Comparison of ENCODE assay signal across 31 mouse cellular contexts in genomic region chr4:132449778-132450177, GRCm38 (mm10). TPM values are rescaled to one million over a fixed set of nuclear protein-coding genes. Genes with fewer than 3 reads are reported as not detected.
DNase-seq lines count a peak whose midpoint lies in the region; ATAC-seq and TF ChIP-seq lines count a peak whose summit lies in the region.
"Had no signal": no experiment of that assay in that cellular context is flagged by ENCODE, and none has a peak within 500 bp of the region (broad histone marks: within the 10 kb centered on the region; RNA-seq: fewer than 3 reads in every experiment).

No protein-coding gene starts in this region.

- ATAC-seq in liver, embryonic 12.5 days: peak; percentile 59; the same call in 1 of the 2 replicates
- ATAC-seq in liver, embryonic 11.5 days (replicated peaks; ENCODE audit: low FRiP score): no peak
- peak; percentile 54 for ATAC-seq in liver, embryonic 13.5 days (ENCODE audit: low read depth)
- no peak for ATAC-seq in midbrain, postnatal 0 days (ENCODE audit: low FRiP score)
- ATAC-seq: forebrain, embryonic 14.5 days; intestine, embryonic 16.5 days; Patski had no signal

- no peaks in the 10 kb centered on the region for H3K9me3 ChIP-seq in liver, embryonic 12.5 days (replicated peaks)
- no peaks in the 10 kb centered on the region for H3K9me3 ChIP-seq in liver, embryonic 11.5 days (ENCODE audit: control insufficient read depth, low read length)
- no peaks in the 10 kb centered on the region for H3K9me3 ChIP-seq in liver, embryonic 13.5 days (replicated peaks)
- no peaks in the 10 kb centered on the region for H3K9me3 ChIP-seq in midbrain, postnatal 0 days (ENCODE audit: low read length)
- H3K9me3 ChIP-seq: embryonic facial prominence, embryonic 10.5 days; embryonic facial prominence, embryonic 15.5 days; hindbrain, embryonic 13.5 days; lung, embryonic 15.5 days; megakaryocyte, embryonic 14.5 days; midbrain, embryonic 12.5 days had no signal

- DNase-seq in liver, embryonic 11.5 days (ENCODE audit: low spot score): no peak
- peak; percentile 14 for DNase-seq in NIH3T3 (ENCODE audit: low read depth)
- DNase-seq in liver, embryonic 13.5 days: no peak
- no peak for DNase-seq in midbrain, postnatal 0 days (ENCODE audit: low spot score)
- no peak for DNase-seq in neural tube, embryonic 10.5 days (ENCODE audit: extremely low spot score, low spot score)
- DNase-seq in cerebellum, adult 2 months: no peak
- DNase-seq: adrenal gland, adult 2 months; adrenal gland, postnatal 36 days; B cell, adult 2 months; cerebellum, adult 8-10 months; cerebellum, postnatal 25 days; gastrocnemius, postnatal 14 days; heart, adult 18-20 months; heart, postnatal 4 days; kidney, postnatal 14 days; layer of hippocampus, adult 9-11 months; lung, postnatal 4 days; retina, postnatal 1 day; right cerebral cortex, postnatal 14 days; thymus, postnatal 14 days had no signal

- 62% methylated on average over 3 of the region's 3 CpGs for WGBS in liver, embryonic 12.5 days (ENCODE audit: insufficient replicate concordance)
- WGBS in liver, embryonic 11.5 days: 62% methylated on average over 3 of the region's 3 CpGs
- 57% methylated on average over 3 of the region's 3 CpGs for WGBS in liver, embryonic 13.5 days (ENCODE audit: insufficient replicate concordance)
- WGBS in midbrain, postnatal 0 days: 87% methylated on average over 3 of the region's 3 CpGs
- 89% methylated on average over 3 of the region's 3 CpGs for WGBS in cerebellum, adult 2 months

- H3K9ac ChIP-seq in liver, embryonic 12.5 days: no peak overlapping the region
- no peak overlapping the region for H3K9ac ChIP-seq in liver, embryonic 11.5 days (ENCODE audit: low read depth, low read length)
- no peak overlapping the region for H3K9ac ChIP-seq in liver, embryonic 13.5 days
- H3K9ac ChIP-seq in midbrain, postnatal 0 days (replicated peaks; ENCODE audit: low read length, poor library complexity, severe bottlenecking): no peak overlapping the region
- H3K9ac ChIP-seq: embryonic facial prominence, embryonic 15.5 days; hindbrain, embryonic 13.5 days; lung, embryonic 15.5 days; midbrain, embryonic 12.5 days had no signal

- no peak overlapping the region for H3K4me3 ChIP-seq in liver, embryonic 12.5 days
- H3K4me3 ChIP-seq in liver, embryonic 11.5 days (ENCODE audit: low read depth, low read length): no peak overlapping the region
- H3K4me3 ChIP-seq in liver, embryonic 13.5 days (replicated peaks): no peak overlapping the region
- no peak overlapping the region for H3K4me3 ChIP-seq in midbrain, postnatal 0 days (ENCODE audit: low read depth, low read length)
- no peak overlapping the region for H3K4me3 ChIP-seq in cerebellum, adult 2 months (replicated peaks; ENCODE audit: insufficient read depth, low read depth, low read length)
- H3K4me3 ChIP-seq: embryonic facial prominence, embryonic 10.5 days; embryonic facial prominence, embryonic 15.5 days; hindbrain, embryonic 13.5 days; lung, embryonic 15.5 days; megakaryocyte, embryonic 14.5 days; midbrain, embryonic 12.5 days had no signal

- no peaks in the 10 kb centered on the region for H3K36me3 ChIP-seq in liver, embryonic 12.5 days
- H3K36me3 ChIP-seq in liver, embryonic 11.5 days (ENCODE audit: control insufficient read depth, insufficient read depth, low read length): no peaks in the 10 kb centered on the region
- H3K36me3 ChIP-seq in liver, embryonic 13.5 days: no peaks in the 10 kb centered on the region
- no peaks in the 10 kb centered on the region for H3K36me3 ChIP-seq in midbrain, postnatal 0 days (ENCODE audit: insufficient read depth, low read length)
- H3K36me3 ChIP-seq: embryonic facial prominence, embryonic 10.5 days; embryonic facial prominence, embryonic 15.5 days; hindbrain, embryonic 13.5 days; lung, embryonic 15.5 days; midbrain, embryonic 12.5 days had no signal

- TF ChIP-seq CTCF in midbrain, postnatal 0 days (IDR thresholded peaks at IDR 0.05): no peak
- no peak for TF ChIP-seq CTCF in cerebellum, adult 2 months (IDR thresholded peaks at IDR 0.05; ENCODE audit: borderline replicate concordance, insufficient read depth, low read depth, low read length)

- no peak for TF ChIP-seq POLR2A in cerebellum, adult 2 months (IDR thresholded peaks at IDR 0.05; ENCODE audit: borderline replicate concordance, insufficient read depth, low read length)

- H3K4me1 ChIP-seq in liver, embryonic 12.5 days: peaks cover 7% of the 10 kb centered on the region
- no peaks in the 10 kb centered on the region for H3K4me1 ChIP-seq in liver, embryonic 11.5 days (replicated peaks; ENCODE audit: control insufficient read depth, insufficient read depth, low read length)
- peaks cover 10% of the 10 kb centered on the region for H3K4me1 ChIP-seq in liver, embryonic 13.5 days (replicated peaks)
- H3K4me1 ChIP-seq in midbrain, postnatal 0 days (ENCODE audit: insufficient read depth, low read length): no peaks in the 10 kb centered on the region
- H3K4me1 ChIP-seq in cerebellum, adult 2 months (ENCODE audit: control insufficient read depth, insufficient read depth, low read length): no peaks in the 10 kb centered on the region
- H3K4me1 ChIP-seq: embryonic facial prominence, embryonic 10.5 days; embryonic facial prominence, embryonic 15.5 days; hindbrain, embryonic 13.5 days; lung, embryonic 15.5 days; midbrain, embryonic 12.5 days had no signal

- H3K4me2 ChIP-seq in liver, embryonic 12.5 days: no peak overlapping the region
- no peak overlapping the region for H3K4me2 ChIP-seq in liver, embryonic 11.5 days
- no peak overlapping the region for H3K4me2 ChIP-seq in liver, embryonic 13.5 days
- H3K4me2 ChIP-seq in midbrain, postnatal 0 days (ENCODE audit: low read depth, low read length, poor library complexity, severe bottlenecking): no peak overlapping the region
- H3K4me2 ChIP-seq: embryonic facial prominence, embryonic 15.5 days; heart, embryonic 11.5 days; hindbrain, embryonic 13.5 days; lung, embryonic 15.5 days; midbrain, embryonic 12.5 days had no signal

- H3K27me3 ChIP-seq in liver, embryonic 12.5 days (replicated peaks): 0 out of 2 replicates have a peak, but pooled peaks cover 3% of the 10 kb centered on the region
- no peaks in the 10 kb centered on the region for H3K27me3 ChIP-seq in liver, embryonic 11.5 days (replicated peaks; ENCODE audit: control insufficient read depth, insufficient read depth, low read length)
- no peaks in the 10 kb centered on the region for H3K27me3 ChIP-seq in liver, embryonic 13.5 days
- H3K27me3 ChIP-seq in midbrain, postnatal 0 days (ENCODE audit: insufficient read depth, low read length): no peaks in the 10 kb centered on the region
- H3K27me3 ChIP-seq in cerebellum, adult 2 months (ENCODE audit: control insufficient read depth, insufficient read depth, low read length): no peaks in the 10 kb centered on the region
- H3K27me3 ChIP-seq: embryonic facial prominence, embryonic 15.5 days; hindbrain, embryonic 13.5 days; lung, embryonic 15.5 days; megakaryocyte, embryonic 14.5 days; midbrain, embryonic 12.5 days; Patski had no signal

- H3K27ac ChIP-seq in liver, embryonic 12.5 days: no peak overlapping the region
- H3K27ac ChIP-seq in liver, embryonic 11.5 days (ENCODE audit: low read depth, low read length): no peak overlapping the region
- 0 out of 2 replicates have a peak overlapping the region, but pooled peaks have one; percentile 32 for H3K27ac ChIP-seq in liver, embryonic 13.5 days
- no peak overlapping the region for H3K27ac ChIP-seq in midbrain, postnatal 0 days (ENCODE audit: low read depth, low read length)
- no peak overlapping the region for H3K27ac ChIP-seq in cerebellum, adult 2 months (ENCODE audit: insufficient read depth, low read length)
- H3K27ac ChIP-seq: embryonic facial prominence, embryonic 10.5 days; embryonic facial prominence, embryonic 15.5 days; hindbrain, embryonic 13.5 days; lung, embryonic 15.5 days; midbrain, embryonic 12.5 days had no signal

RNA-seq across cellular contexts. Expression of gene Med18, which starts 13.9 kb away (rescaled TPM):
- 19.4 and 21.2 TPM in 2 replicates for polyA plus RNA-seq in liver, embryonic 12.5 days (2016; fragmentation: Nextera tagmentation; extraction: Ambion mirVana)
- polyA plus RNA-seq in liver, embryonic 11.5 days (2014; fragmentation: Nextera tagmentation; extraction: Ambion mirVana): 24.6 and 24.7 TPM in 2 replicates
- 17.1 and 19.7 TPM in 2 replicates for polyA plus RNA-seq in liver, embryonic 13.5 days (2015; fragmentation: Nextera tagmentation; extraction: Ambion mirVana)
- 14.3 and 17.5 TPM in 2 replicates for total RNA-seq in midbrain, postnatal 0 days (2014; rRNA removed)
- 13.0 and 13.1 TPM in 2 replicates for polyA plus RNA-seq in midbrain, postnatal 0 days (2015; fragmentation: Nextera tagmentation; extraction: Ambion mirVana)
- 5.5 and 6.3 TPM in 2 replicates for polyA plus RNA-seq in cerebellum, adult 2 months (2012; rRNA removed)

RNA-seq across cellular contexts. Expression of gene Phactr4, which starts 27.5 kb away (rescaled TPM):
- 14.4 and 14.5 TPM in 2 replicates for polyA plus RNA-seq in liver, embryonic 12.5 days (2016; fragmentation: Nextera tagmentation; extraction: Ambion mirVana)
- polyA plus RNA-seq in liver, embryonic 11.5 days (2014; fragmentation: Nextera tagmentation; extraction: Ambion mirVana): 30.9 and 32.4 TPM in 2 replicates
- 10.3 and 12.5 TPM in 2 replicates for polyA plus RNA-seq in liver, embryonic 13.5 days (2015; fragmentation: Nextera tagmentation; extraction: Ambion mirVana)
- total RNA-seq in midbrain, postnatal 0 days (2014; rRNA removed): 3.8 and 4.8 TPM in 2 replicates
- 4.8 and 4.9 TPM in 2 replicates for polyA plus RNA-seq in midbrain, postnatal 0 days (2015; fragmentation: Nextera tagmentation; extraction: Ambion mirVana)
- 10.3 and 10.7 TPM in 2 replicates for polyA plus RNA-seq in cerebellum, adult 2 months (2012; rRNA removed)

Comparison
In these comparisons a context has a peak if more than half of its experiments do, and no peak if none do; other contexts are left out.
1. ATAC-seq: peak in liver, embryonic 12.5 days (single experiment) and liver, embryonic 13.5 days (single experiment); none in liver, embryonic 11.5 days (single experiment) and midbrain, postnatal 0 days (single experiment).